Comparison of ENCODE assay signal across 8 mouse cellular contexts in genomic region chr10:80167460-80168037, GRCm38 (mm10). TPM values are rescaled to one million over a fixed set of nuclear protein-coding genes. Genes with fewer than 3 reads are reported as not detected.
DNase-seq lines count a peak whose midpoint lies in the region; ATAC-seq and TF ChIP-seq lines count a peak whose summit lies in the region.

No protein-coding gene starts in this region.

- WGBS in forebrain, embryonic 15.5 days: under 1% methylated on average over 52 of the region's 55 CpGs
- under 1% methylated on average over 53 of the region's 55 CpGs for WGBS in neural tube, embryonic 14.5 days

- no peaks in the 10 kb centered on the region for H3K27me3 ChIP-seq in forebrain, embryonic 15.5 days
- H3K27me3 ChIP-seq in neural tube, embryonic 14.5 days (ENCODE audit: control insufficient read depth, insufficient read depth, low read length): no peaks in the 10 kb centered on the region
- no peaks in the 10 kb centered on the region for H3K27me3 ChIP-seq in testis, adult 2 months (ENCODE audit: control insufficient read depth, insufficient read depth, low read length)

- peak overlapping the region; percentile 98 for H3K9ac ChIP-seq in ES-E14 (ENCODE audit: insufficient read depth, low read depth, low read length, poor library complexity, severe bottlenecking)
- H3K9ac ChIP-seq in forebrain, embryonic 15.5 days (replicated peaks): peak overlapping the region; percentile 100
- H3K9ac ChIP-seq in neural tube, embryonic 14.5 days (replicated peaks; ENCODE audit: low read depth, low read length): peak overlapping the region; percentile 99

- in situ Hi-C loops in ES-E14 (cut with MboI; ENCODE audit: low sequenced_read_pairs in 2 of 2, unreplicated experiment in 2 of 2): no loop called here

- intact Hi-C loops in heart, postnatal 25 days (cut with DNase I): no loop called here

- no peaks in the 10 kb centered on the region for H3K9me3 ChIP-seq in ES-E14 (ENCODE audit: control insufficient read depth, insufficient read depth, low read depth, low read length)
- H3K9me3 ChIP-seq in forebrain, embryonic 15.5 days: no peaks in the 10 kb centered on the region
- no peaks in the 10 kb centered on the region for H3K9me3 ChIP-seq in neural tube, embryonic 14.5 days (ENCODE audit: control insufficient read depth, low read length)

- peaks cover 24% of the 10 kb centered on the region for H3K36me3 ChIP-seq in ES-E14 (ENCODE audit: control insufficient read depth, insufficient read depth, low read length, poor library complexity, severe bottlenecking)
- peaks cover 26% of the 10 kb centered on the region for H3K36me3 ChIP-seq in forebrain, embryonic 15.5 days
- peaks cover 26% of the 10 kb centered on the region for H3K36me3 ChIP-seq in neural tube, embryonic 14.5 days (ENCODE audit: control insufficient read depth, insufficient read depth, low read length)
- peaks cover 4% of the 10 kb centered on the region for H3K36me3 ChIP-seq in testis, adult 2 months (ENCODE audit: control insufficient read depth, insufficient read depth, low read length)

- TF ChIP-seq CTCF in testis, adult 2 months (IDR thresholded peaks at IDR 0.05; ENCODE audit: control insufficient read depth, insufficient read depth, insufficient replicate concordance, low read depth, low read length): no peak

- H3K4me2 ChIP-seq in forebrain, embryonic 15.5 days (replicated peaks): peak overlapping the region; percentile 67
- peak overlapping the region; percentile 85 for H3K4me2 ChIP-seq in neural tube, embryonic 14.5 days (ENCODE audit: low read depth, low read length)

- TF ChIP-seq POLR2A in testis, adult 2 months (IDR thresholded peaks at IDR 0.05; ENCODE audit: control insufficient read depth, low read depth, low read length): peak; percentile 100

- peaks cover 9 to 35% of the 10 kb centered on the region in 2 experiments for H3K4me1 ChIP-seq in ES-E14 (ENCODE audit: control insufficient read depth in 2 of 2, insufficient read depth in 2 of 2, low read length in 2 of 2, poor library complexity in 1 of 2)
- H3K4me1 ChIP-seq in forebrain, embryonic 15.5 days: peaks cover 68% of the 10 kb centered on the region
- H3K4me1 ChIP-seq in neural tube, embryonic 14.5 days (ENCODE audit: control insufficient read depth, insufficient read depth, low read length): peaks cover 51% of the 10 kb centered on the region
- H3K4me1 ChIP-seq in testis, adult 2 months (ENCODE audit: control insufficient read depth, insufficient read depth, low read length): peaks cover 30% of the 10 kb centered on the region

- peak; percentile 97 for DNase-seq in ES-E14 (ENCODE audit: low read depth, low spot score)
- peak; percentile 99 for DNase-seq in cerebellum, adult 11-12 months
- peak; percentile 97 for DNase-seq in heart, postnatal 25 days (ENCODE audit: low spot score)
- peak; percentile 97 to 99 for DNase-seq in layer of hippocampus, adult 18-20 months (ENCODE audit: low spot score in 2 of 2)
- peak; percentile 98 for DNase-seq in lung, adult 18-20 months

- H3K27ac ChIP-seq in ES-E14 (ENCODE audit: insufficient read depth, low read depth, low read length, poor library complexity, severe bottlenecking): peak overlapping the region; percentile 98
- H3K27ac ChIP-seq in forebrain, embryonic 15.5 days (replicated peaks): peak overlapping the region; percentile 100
- H3K27ac ChIP-seq in neural tube, embryonic 14.5 days (ENCODE audit: low read depth, low read length): peak overlapping the region; percentile 99
- peak overlapping the region; percentile 99 for H3K27ac ChIP-seq in testis, adult 2 months (ENCODE audit: control insufficient read depth, insufficient read depth, low read depth, low read length)

- ATAC-seq in forebrain, embryonic 15.5 days (replicated peaks): peak; percentile 91
- ATAC-seq in neural tube, embryonic 14.5 days (ENCODE audit: low read depth): peak; percentile 89

- H3K4me3 ChIP-seq in ES-E14 (ENCODE audit: insufficient read depth in 1 of 2, low read depth in 1 of 2, low read length in 2 of 2, poor library complexity in 1 of 2, severe bottlenecking in 1 of 2): peak overlapping the region; percentile 71 to 87
- H3K4me3 ChIP-seq in forebrain, embryonic 15.5 days: peak overlapping the region; percentile 99
- peak overlapping the region; percentile 94 for H3K4me3 ChIP-seq in neural tube, embryonic 14.5 days (ENCODE audit: low read depth, low read length)
- peak overlapping the region; percentile 91 for H3K4me3 ChIP-seq in testis, adult 2 months (ENCODE audit: control insufficient read depth, low read depth, low read length)

TF ChIP-seq in ES-E14, 5 proteins besides CTCF, POLR2A, EP300 and RAD21:
- no peak for TF ChIP-seq CHD2 (IDR thresholded peaks at IDR 0.05; ENCODE audit: low read depth, low read length)
- TF ChIP-seq HCFC1 (IDR thresholded peaks at IDR 0.05; ENCODE audit: borderline replicate concordance, insufficient read depth, low read length): 0 out of 2 replicates have a peak, but pooled peaks have one; percentile 9

RNA-seq across cellular contexts. Expression of gene Cirbp, which starts 1.8 kb away (rescaled TPM):
- 69.6 and 105 TPM in 2 replicates for total RNA-seq in ES-E14 (2012; rRNA removed)
- polyA plus RNA-seq in forebrain, embryonic 15.5 days (2015; fragmentation: Nextera tagmentation; extraction: Ambion mirVana): 350 and 358 TPM in 2 replicates
- total RNA-seq in heart, postnatal 25 days (2021): 10 to 100 TPM; 31.7 to 43.1 TPM
- 10 to 100 TPM; 60.7 to 76.4 TPM for total RNA-seq in layer of hippocampus, adult 18-20 months (2021)
- polyA plus RNA-seq in neural tube, embryonic 14.5 days (2014; fragmentation: Nextera tagmentation; extraction: Ambion mirVana): 249 and 286 TPM in 2 replicates
- polyA plus RNA-seq in testis, adult 2 months (2012; rRNA removed): 105 and 127 TPM in 2 replicates

RNA-seq across cellular contexts. Expression of gene 1600002K03Rik, which starts 5.2 kb away (rescaled TPM):
- total RNA-seq in ES-E14 (2012; rRNA removed): 25.4 and 31.2 TPM in 2 replicates
- 9.7 and 12.7 TPM in 2 replicates for polyA plus RNA-seq in forebrain, embryonic 15.5 days (2015; fragmentation: Nextera tagmentation; extraction: Ambion mirVana)
- total RNA-seq in heart, postnatal 25 days (2021): 1 to 10 TPM; 4.2 to 5.2 TPM
- 1 to 10 TPM; 6.4 to 6.5 TPM for total RNA-seq in layer of hippocampus, adult 18-20 months (2021)
- 6.4 and 7.8 TPM in 2 replicates for polyA plus RNA-seq in neural tube, embryonic 14.5 days (2014; fragmentation: Nextera tagmentation; extraction: Ambion mirVana)
- 7.4 and 7.9 TPM in 2 replicates for polyA plus RNA-seq in testis, adult 2 months (2012; rRNA removed)

RNA-seq across cellular contexts. Expression of gene Efna2, which starts 11.7 kb away (rescaled TPM):
- total RNA-seq in ES-E14 (2012; rRNA removed): 2.7 and 3.4 TPM in 2 replicates
- 35.8 and 36.5 TPM in 2 replicates for polyA plus RNA-seq in forebrain, embryonic 15.5 days (2015; fragmentation: Nextera tagmentation; extraction: Ambion mirVana)
- total RNA-seq in heart, postnatal 25 days (2021): 1 to 10 TPM in 1 of 2 experiments, under 1 TPM in 1; 0.91 to 1.1 TPM
- 10 to 100 TPM in 1 of 2 experiments, 1 to 10 TPM in 1; 8.9 to 10.1 TPM for total RNA-seq in layer of hippocampus, adult 18-20 months (2021)
- 24.0 and 25.9 TPM in 2 replicates for polyA plus RNA-seq in neural tube, embryonic 14.5 days (2014; fragmentation: Nextera tagmentation; extraction: Ambion mirVana)
- polyA plus RNA-seq in testis, adult 2 months (2012; rRNA removed): 1.1 and 1.4 TPM in 2 replicates

RNA-seq across cellular contexts. Expression of gene Midn, which starts 19.5 kb away (rescaled TPM):
- 38.3 and 42.6 TPM in 2 replicates for total RNA-seq in ES-E14 (2012; rRNA removed)
- 33.0 and 34.9 TPM in 2 replicates for polyA plus RNA-seq in forebrain, embryonic 15.5 days (2015; fragmentation: Nextera tagmentation; extraction: Ambion mirVana)
- total RNA-seq in heart, postnatal 25 days (2021): 100 to 1,000 TPM in 1 of 2 experiments, 10 to 100 TPM in 1; 92.1 to 120 TPM
- total RNA-seq in layer of hippocampus, adult 18-20 months (2021): 10 to 100 TPM; 59.4 to 68.4 TPM
- polyA plus RNA-seq in neural tube, embryonic 14.5 days (2014; fragmentation: Nextera tagmentation; extraction: Ambion mirVana): 38.8 and 39.8 TPM in 2 replicates
- 70.1 and 79.2 TPM in 2 replicates for polyA plus RNA-seq in testis, adult 2 months (2012; rRNA removed)

RNA-seq across cellular contexts. Expression of gene Cbarp, which starts 26.9 kb away (rescaled TPM):
- 20.9 and 41.0 TPM in 2 replicates for total RNA-seq in ES-E14 (2012; rRNA removed)
- 29.7 and 39.5 TPM in 2 replicates for polyA plus RNA-seq in forebrain, embryonic 15.5 days (2015; fragmentation: Nextera tagmentation; extraction: Ambion mirVana)
- 1 to 10 TPM; 2.4 to 3.1 TPM for total RNA-seq in heart, postnatal 25 days (2021)
- total RNA-seq in layer of hippocampus, adult 18-20 months (2021): 100 to 1,000 TPM; 362 to 363 TPM
- 82.2 and 101 TPM in 2 replicates for polyA plus RNA-seq in neural tube, embryonic 14.5 days (2014; fragmentation: Nextera tagmentation; extraction: Ambion mirVana)
- 3.8 and 5.1 TPM in 2 replicates for polyA plus RNA-seq in testis, adult 2 months (2012; rRNA removed)

Comparison
In these comparisons a context has a peak if more than half of its experiments do, and no peak if none do; other contexts are left out.
1. Peak in every context shown above with its lines: DNase-seq, ATAC-seq, H3K4me3 ChIP-seq and H3K27ac ChIP-seq.